Mouse (Mus musculus) ovary, adult 18-20 months (tissue): ENCODE results near the gene 1600014C10Rik.

Source experiments
- DNase-seq: peaks from one replicate; pipeline ENCODE4 v3.0.0; 2022; ENCODE audit warnings: low spot score, mixed read lengths

Gene 1600014C10Rik

GRCm38 (mm10) chr7:38215697-38216096 is 32.7 kb downstream of the 1600014C10Rik start:
- DNase-seq, result no peak

- DNase-seq, result peak; percentile 68
Measured at GRCm38 (mm10) chr7:38217417-38218171, 34.6 kb downstream of the 1600014C10Rik start.

GRCm38 (mm10) chr7:38218631-38219367 is 35.8 kb downstream of the 1600014C10Rik start:
- DNase-seq, result no peak

GRCm38 (mm10) chr7:38219526-38219925 is 36.5 kb downstream of the 1600014C10Rik start:
- DNase-seq, result no peak

- no peak for DNase-seq
Measured at GRCm38 (mm10) chr7:38220866-38221265, 37.8 kb downstream of the 1600014C10Rik start.

- peak; percentile 61 for DNase-seq
Measured at GRCm38 (mm10) chr7:38224577-38225369, 41.8 kb downstream of the 1600014C10Rik start.

- DNase-seq, result no peak
Measured at GRCm38 (mm10) chr7:38226226-38226625, 43.2 kb downstream of the 1600014C10Rik start.

- DNase-seq, result peak; percentile 70
Measured at GRCm38 (mm10) chr7:38227181-38227899, 44.3 kb downstream of the 1600014C10Rik start.

GRCm38 (mm10) chr7:38227900-38228298 is 44.9 kb downstream of the 1600014C10Rik start, which contains the start of gene Plekhf1:
Gene Plekhf1 (minus strand): TSS chr7:38228016.
- peak; percentile 90 for DNase-seq

GRCm38 (mm10) chr7:38228329-38228728 is 45.3 kb downstream of the 1600014C10Rik start:
- DNase-seq, result no peak

GRCm38 (mm10) chr7:38230285-38230684 is 47.3 kb downstream of the 1600014C10Rik start:
- DNase-seq, result peak; percentile 48

GRCm38 (mm10) chr7:38236400-38237105 is 53.5 kb downstream of the 1600014C10Rik start:
- no peak for DNase-seq

GRCm38 (mm10) chr7:38237140-38237539 is 54.1 kb downstream of the 1600014C10Rik start:
- no peak for DNase-seq

GRCm38 (mm10) chr7:38242417-38242816 is 59.4 kb downstream of the 1600014C10Rik start:
- no peak for DNase-seq
